Mouse (Mus musculus) gastrocnemius, postnatal 36 days (tissue): ENCODE data around the gene E2f3. TPM values are rescaled to one million over a fixed set of nuclear protein-coding genes. Genes with fewer than 3 reads are reported as not detected.

Experiments
- total RNA-seq, 2 experiments: library from RNA; stranded (reverse); gene quantifications; 2 replicates each; pipeline ENCODE4 v1.2.3; 2021

The E2f3 gene
- total RNA-seq, 2 experiments from 2014 or later = 8.5 to 9.7 TPM

Other genes starting within 250 kb of the E2f3 start
- gene Cdkal1, start 130.4 kb downstream of the E2f3 start, total RNA-seq = 10 to 100 TPM; 29.1 to 31.3 TPM
- gene Mboat1, start 150.4 kb upstream of the E2f3 start, total RNA-seq = 1 to 10 TPM; 1.5 TPM